Mouse (Mus musculus) stomach, embryonic 16.5 days (tissue): ENCODE measurements at regions not wholly inside any gene's neighbourhood (a gene's known extent, or its start where the extent isn't known, plus 50 kb on each side); places are given as distances from the start of the nearest gene placed in this dataset.

Experiments
- ATAC-seq: fragments of 200-750 bp; cut with Nextera tagmentation; 2 replicates; pipeline ENCODE4 v1.8.0; 2017; ENCODE audit warnings: moderate number of reproducible peaks, moderate TSS enrichment; ENCODE audit not compliant: insufficient read depth, low FRiP score
- H3K27ac ChIP-seq: fragments of 300-500 bp; sonication (generic); 2 replicates; pipeline ENCODE4 v1.5.1; 2014; ENCODE audit warnings: low read length
- H3K27me3 ChIP-seq: fragments of 300-500 bp; sonication (generic); 2 replicates; pipeline ENCODE4 v1.6.1; 2014; ENCODE audit warnings: low read length, control low read depth, mixed read lengths; ENCODE audit not compliant: control insufficient read depth, insufficient read depth
- H3K36me3 ChIP-seq: fragments of 300-500 bp; sonication (generic); 2 replicates; pipeline ENCODE4 v1.6.1; 2014; ENCODE audit warnings: low read length; ENCODE audit not compliant: control insufficient read depth, insufficient read depth
- H3K4me1 ChIP-seq: fragments of 300-500 bp; sonication (generic); 2 replicates; pipeline ENCODE4 v1.6.1; 2014; ENCODE audit warnings: low read length, control low read depth, mixed read lengths; ENCODE audit not compliant: control insufficient read depth, insufficient read depth
- H3K4me2 ChIP-seq: fragments of 300-500 bp; sonication (generic); 2 replicates; pipeline ENCODE4 v1.6.1; 2014; ENCODE audit warnings: low read depth, low read length, mixed read lengths
- H3K4me3 ChIP-seq: fragments of 300-500 bp; sonication (generic); replicated peaks from 2 replicates; pipeline ENCODE4 v1.5.1; 2014; ENCODE audit warnings: mild to moderate bottlenecking, low read length
- H3K9ac ChIP-seq: fragments of 300-500 bp; sonication (generic); 2 replicates; pipeline ENCODE4 v1.6.1; 2014; ENCODE audit warnings: low read length
- H3K9me3 ChIP-seq: fragments of 300-500 bp; sonication (generic); replicated peaks from 2 replicates; pipeline ENCODE4 v1.6.1; 2016; ENCODE audit warnings: low read length, control low read depth; ENCODE audit not compliant: control insufficient read depth
- WGBS: fragments of 180-500 bp; shearing (Covaris S2); extraction: QIAGEN DNeasy Blood & Tissue Kit; methylation state at CpG from one replicate; pipeline ENCODE4 v1.1.7; 2014; 5-methylcytosine and 5-hydroxymethylcytosine counted together

DNA sequence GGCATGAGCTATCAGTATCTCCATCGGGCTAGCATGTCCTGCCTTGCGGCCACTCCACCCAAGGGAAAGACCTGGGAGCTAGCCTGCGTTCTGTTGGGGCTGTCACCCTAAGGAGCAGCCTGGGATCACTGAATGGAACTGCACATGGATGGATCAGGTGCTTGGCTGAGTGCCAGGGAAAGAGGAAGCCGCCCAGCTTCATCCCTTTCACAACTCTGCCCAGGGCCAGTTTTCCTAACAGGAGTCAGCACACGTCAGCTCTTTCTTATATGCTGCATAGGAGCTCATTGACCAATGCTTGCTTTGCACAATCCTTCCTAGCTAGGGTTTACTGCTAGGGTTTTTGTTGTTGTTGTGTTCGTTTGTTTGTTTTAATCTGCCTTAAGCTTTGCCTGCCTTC is 134.3 kb upstream of the Mylip start:
- no peak overlapping the region for H3K27ac ChIP-seq
- no peak overlapping the region for H3K9ac ChIP-seq
- 74% methylated on average over 6 of the region's 6 CpGs for WGBS
- ATAC-seq: no peak
- no peaks in the 10 kb centered on the region for H3K4me1 ChIP-seq
- H3K9me3 ChIP-seq: no peaks in the 10 kb centered on the region
- no peaks in the 10 kb centered on the region for H3K36me3 ChIP-seq
- no peak overlapping the region for H3K4me2 ChIP-seq
- no peaks in the 10 kb centered on the region for H3K27me3 ChIP-seq
- H3K4me3 ChIP-seq: no peak overlapping the region

GRCm38 (mm10) chr13:45262011-45262410 is 127.5 kb upstream of the Mylip start:
- Histone ChIP-seq H3K27ac (no peak overlapping the region), H3K36me3 (no peaks in the 10 kb centered on the region), H3K4me3 (no peak overlapping the region), H3K4me2 (no peak overlapping the region), H3K4me1 (no peaks in the 10 kb centered on the region), H3K27me3 (no peaks in the 10 kb centered on the region), H3K9me3 (no peaks in the 10 kb centered on the region), H3K9ac (no peak overlapping the region)
- 14% methylated on average over 5 of the region's 5 CpGs for WGBS
- no peak for ATAC-seq

- H3K4me2 ChIP-seq: no peak overlapping the region
Measured at GRCm38 (mm10) chr13:45266287-45267064, 123.1 kb upstream of the Mylip start.

GRCm38 (mm10) chr13:45267446-45267845 is 122.1 kb upstream of the Mylip start:
- H3K4me3 ChIP-seq: no peak overlapping the region
- no peak overlapping the region for H3K27ac ChIP-seq
- no peaks in the 10 kb centered on the region for H3K9me3 ChIP-seq
- H3K9ac ChIP-seq: no peak overlapping the region
- no peaks in the 10 kb centered on the region for H3K27me3 ChIP-seq
- WGBS: 82% methylated on average over 5 of the region's 5 CpGs
- H3K4me2 ChIP-seq: no peak overlapping the region
- ATAC-seq: no peak
- no peaks in the 10 kb centered on the region for H3K4me1 ChIP-seq
- no peaks in the 10 kb centered on the region for H3K36me3 ChIP-seq

More at GRCm38 (mm10) chr13:45266287-45267064, 123.1 kb upstream of the Mylip start:
- no peaks in the 10 kb centered on the region for H3K4me1 ChIP-seq
- 75% methylated on average over 6 of the region's 6 CpGs for WGBS
- no peak overlapping the region for H3K9ac ChIP-seq
- ATAC-seq: no peak
- H3K27ac ChIP-seq: no peak overlapping the region
- H3K27me3 ChIP-seq: no peaks in the 10 kb centered on the region
- no peak overlapping the region for H3K4me3 ChIP-seq
- H3K9me3 ChIP-seq: no peaks in the 10 kb centered on the region
- H3K36me3 ChIP-seq: no peaks in the 10 kb centered on the region

DNA sequence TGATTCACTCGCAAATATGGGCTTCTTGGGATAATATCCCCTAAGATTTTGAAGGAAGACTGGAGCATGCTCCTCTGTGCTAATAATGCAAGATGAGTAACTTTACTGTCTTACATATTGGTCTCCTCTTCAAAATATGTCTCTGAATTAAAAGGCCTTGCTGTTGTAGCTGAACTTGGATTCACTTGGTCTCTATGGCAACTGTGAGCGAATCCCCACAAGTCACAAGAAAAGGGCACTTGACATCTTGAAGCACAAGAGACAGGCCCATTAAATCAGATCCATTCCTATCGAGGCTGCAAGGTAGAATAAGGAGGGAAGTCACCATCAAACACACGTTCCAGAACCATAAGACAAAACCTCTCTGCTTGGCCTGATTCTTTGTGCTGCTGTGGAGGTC is 121.6 kb upstream of the Mylip start:
- H3K4me2 ChIP-seq: no peak overlapping the region
- H3K27ac ChIP-seq: no peak overlapping the region
- H3K4me3 ChIP-seq: no peak overlapping the region
- H3K27me3 ChIP-seq: no peaks in the 10 kb centered on the region
- no peak overlapping the region for H3K9ac ChIP-seq
- H3K9me3 ChIP-seq: no peaks in the 10 kb centered on the region
- no peak for ATAC-seq
- WGBS: 73% methylated on average over 4 of the region's 4 CpGs
- H3K36me3 ChIP-seq: no peaks in the 10 kb centered on the region
- H3K4me1 ChIP-seq: no peaks in the 10 kb centered on the region

DNA sequence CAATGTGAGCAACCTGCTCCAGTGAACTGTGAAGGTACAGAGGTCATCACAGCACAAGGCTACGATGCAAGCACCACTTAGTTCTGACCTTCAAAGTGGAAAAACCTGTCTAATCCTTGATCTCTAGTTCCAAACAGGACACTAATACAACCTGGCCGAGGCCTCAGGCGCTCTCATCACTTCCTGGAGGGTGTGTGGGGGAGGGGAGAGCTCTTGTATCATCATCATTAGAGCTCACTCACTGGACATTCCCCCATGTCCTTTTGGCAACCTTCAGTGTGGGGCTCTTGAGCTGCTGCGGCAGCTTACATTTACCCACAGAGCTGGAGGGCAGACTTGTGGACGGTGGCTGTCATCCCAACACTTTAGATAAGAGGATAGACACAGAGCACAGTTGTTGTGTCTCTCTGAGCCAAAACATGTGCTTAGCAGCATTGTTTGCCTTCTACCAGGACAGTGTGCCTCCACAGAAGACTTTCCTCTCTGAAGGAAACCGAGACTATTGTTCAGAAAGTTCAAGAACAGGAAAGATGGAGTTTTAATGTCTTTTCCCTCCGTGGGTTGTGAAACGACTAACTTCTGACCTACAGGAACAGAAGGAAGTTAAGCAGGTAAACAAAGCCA is 115.2 kb upstream of the Mylip start:
- 48% methylated on average over 8 of the region's 8 CpGs for WGBS
- Histone ChIP-seq H3K4me1 (no peaks in the 10 kb centered on the region), H3K4me3 (no peak overlapping the region), H3K27ac (no peak overlapping the region), H3K27me3 (no peaks in the 10 kb centered on the region), H3K4me2 (no peak overlapping the region), H3K9ac (no peak overlapping the region), H3K9me3 (no peaks in the 10 kb centered on the region), H3K36me3 (no peaks in the 10 kb centered on the region)
- no peak for ATAC-seq

DNA sequence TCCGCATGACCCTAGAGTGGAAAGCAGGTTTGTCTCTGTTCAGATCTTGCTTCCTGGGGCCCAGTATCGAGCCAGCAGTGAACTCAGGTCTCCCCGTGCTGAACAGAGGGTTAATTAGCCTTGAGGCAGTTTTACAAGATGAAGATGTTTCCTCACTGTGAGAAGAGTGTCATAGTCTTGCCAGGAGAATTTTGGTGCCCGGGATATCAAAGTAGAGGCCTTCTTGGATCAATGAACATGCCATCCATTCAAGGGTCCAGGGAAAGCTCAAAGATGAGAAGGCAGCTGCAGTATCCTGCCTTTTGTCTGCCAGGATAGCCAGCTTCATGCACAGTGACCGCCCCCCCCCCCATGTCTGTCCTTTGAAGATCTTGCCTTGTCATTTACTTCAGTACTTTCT is 114.2 kb upstream of the Mylip start:
- Histone ChIP-seq H3K9ac (no peak overlapping the region), H3K4me2 (no peak overlapping the region), H3K36me3 (no peaks in the 10 kb centered on the region), H3K4me1 (no peaks in the 10 kb centered on the region), H3K4me3 (no peak overlapping the region), H3K9me3 (no peaks in the 10 kb centered on the region), H3K27ac (no peak overlapping the region), H3K27me3 (no peaks in the 10 kb centered on the region)
- no peak for ATAC-seq
- 67% methylated on average over 5 of the region's 5 CpGs for WGBS

DNA sequence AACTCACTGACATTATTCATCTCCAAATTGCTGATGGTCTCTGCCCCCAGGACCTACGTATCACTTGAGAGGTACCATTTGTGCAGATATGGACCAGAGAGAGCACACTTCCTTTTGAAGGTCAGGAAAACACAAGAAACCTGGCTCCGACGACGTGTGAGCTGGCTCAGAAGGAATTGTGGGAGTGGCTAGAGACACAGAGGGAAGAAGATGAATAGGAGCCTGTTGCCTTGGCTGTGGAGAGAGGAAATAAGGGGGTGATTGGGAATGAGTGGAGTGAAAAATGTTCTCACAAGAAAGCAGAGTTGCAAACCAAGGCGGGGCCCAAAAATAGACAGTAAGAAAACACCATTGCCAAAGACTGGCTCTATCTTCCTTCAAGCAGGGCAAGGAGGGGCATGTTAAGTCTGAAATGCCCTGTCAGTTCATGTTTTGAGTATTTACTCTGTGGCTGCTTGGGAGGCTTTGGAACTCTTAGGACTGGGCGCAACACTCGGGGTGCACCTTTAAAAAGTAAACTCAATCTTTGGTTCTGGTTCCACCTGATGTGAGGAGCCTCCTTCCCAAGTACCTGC is 111.6 kb upstream of the Mylip start:
- H3K9ac ChIP-seq: no peak overlapping the region
- ATAC-seq: peak; percentile 62; the same call in 1 of the 2 replicates
- H3K27me3 ChIP-seq: no peaks in the 10 kb centered on the region
- peak overlapping the region; percentile 26; the same call in 1 of the 2 replicates for H3K27ac ChIP-seq
- no peaks in the 10 kb centered on the region for H3K4me1 ChIP-seq
- H3K4me3 ChIP-seq: no peak overlapping the region
- no peaks in the 10 kb centered on the region for H3K9me3 ChIP-seq
- no peaks in the 10 kb centered on the region for H3K36me3 ChIP-seq
- 52% methylated on average over 7 of the region's 7 CpGs for WGBS
- H3K4me2 ChIP-seq: no peak overlapping the region

- no peak for ATAC-seq
- Histone ChIP-seq H3K27me3 (no peaks in the 10 kb centered on the region), H3K27ac (no peak overlapping the region), H3K4me1 (no peaks in the 10 kb centered on the region), H3K36me3 (no peaks in the 10 kb centered on the region), H3K9ac (no peak overlapping the region), H3K4me2 (no peak overlapping the region), H3K4me3 (no peak overlapping the region), H3K9me3 (no peaks in the 10 kb centered on the region)
- WGBS: 69% methylated on average over 8 of the region's 8 CpGs
Measured at GRCm38 (mm10) chr13:45281106-45281505, 108.4 kb upstream of the Mylip start.
